Mouse (Mus musculus): Measurements from ENCODE around the gene Uba2. TPM values are rescaled to one million over a fixed set of nuclear protein-coding genes. Genes with fewer than 3 reads are reported as not detected.
"Not testable (repeated sequence)": the region's sequence is repeated elsewhere in the genome, so short reads cannot be mapped to it uniquely, and the experiment has no call there.

The Uba2 gene
- 10 to 100 TPM; 88.9 to 90.0 TPM for total RNA-seq (2021)

- DNase-seq: no peak
These were observed at the start of gene Uba2 for GRCm38 (mm10) chr7:34169454-34169853. Uba2 (minus strand) TSS chr7:34169599.

GRCm38 (mm10) chr7:34218496-34218895 is 49.1 kb upstream of the Uba2 start:
- DNase-seq: no peak

- no peak for DNase-seq
These were observed 47.1 kb upstream of the Uba2 start for GRCm38 (mm10) chr7:34216474-34216873.

GRCm38 (mm10) chr7:34215481-34215880 is 46.1 kb upstream of the Uba2 start:
- DNase-seq: no peak

- DNase-seq: no peak
These were observed 45.2 kb upstream of the Uba2 start for GRCm38 (mm10) chr7:34214644-34215043.

GRCm38 (mm10) chr7:34213281-34213680 is 43.9 kb upstream of the Uba2 start:
- DNase-seq: no peak

GRCm38 (mm10) chr7:34208027-34208745 is 38.8 kb upstream of the Uba2 start:
- DNase-seq: no peak

GRCm38 (mm10) chr7:34206331-34206730 is 36.9 kb upstream of the Uba2 start:
- no peak for DNase-seq

- DNase-seq: not testable (repeated sequence)
These were observed 32.7 kb upstream of the Uba2 start for GRCm38 (mm10) chr7:34202147-34202546.

- no peak for DNase-seq
These were observed 31.4 kb upstream of the Uba2 start for GRCm38 (mm10) chr7:34200829-34201228.

- DNase-seq: no peak
These were observed 28.9 kb upstream of the Uba2 start for GRCm38 (mm10) chr7:34198346-34198745.

GRCm38 (mm10) chr7:34196132-34197128 is 27.0 kb upstream of the Uba2 start, which contains the start of gene Pdcd2l:
Pdcd2l (minus strand) TSS chr7:34196661.
- peak; percentile 90 to 93 for DNase-seq

- no peak for DNase-seq
These were observed 26.2 kb upstream of the Uba2 start for GRCm38 (mm10) chr7:34195632-34196031.

GRCm38 (mm10) chr7:34192825-34193224 is 23.4 kb upstream of the Uba2 start:
- no peak for DNase-seq

- no peak for DNase-seq
These were observed 20.1 kb upstream of the Uba2 start for GRCm38 (mm10) chr7:34189376-34189989.

GRCm38 (mm10) chr7:34183794-34184193 is 14.4 kb upstream of the Uba2 start:
- no peak for DNase-seq

GRCm38 (mm10) chr7:34183356-34183755 is 14.0 kb upstream of the Uba2 start:
- no peak for DNase-seq

- DNase-seq: not testable (repeated sequence)
These were observed 6.8 kb upstream of the Uba2 start for GRCm38 (mm10) chr7:34176241-34176640.

- no peak for DNase-seq
These were observed 2.9 kb upstream of the Uba2 start for GRCm38 (mm10) chr7:34172251-34172650.

- peak; percentile 91 to 93 for DNase-seq
These were observed 738 bp downstream of the Uba2 start for GRCm38 (mm10) chr7:34168470-34169251.

- DNase-seq: peak in 1 of 2 experiments; percentile 41
These were observed 1.5 kb downstream of the Uba2 start for GRCm38 (mm10) chr7:34167766-34168469.
